Mouse (Mus musculus) olfactory bulb, adult 2 months (tissue): ENCODE data around the gene Nmur1.

Experiments used
- CTCF ChIP-seq: fragments of 200-500 bp; IDR thresholded peaks from 2 replicates; pipeline ENCODE4 v1.5.1; 2012; ENCODE audit warnings: low read depth, mild to moderate bottlenecking, low read length, moderate library complexity; ENCODE audit not compliant: insufficient read depth
- POLR2A ChIP-seq: fragments of 200-500 bp; IDR thresholded peaks from 2 replicates; pipeline ENCODE4 v1.6.1; 2012; ENCODE audit warnings: mild to moderate bottlenecking, low read depth, low read length, moderate library complexity; ENCODE audit not compliant: insufficient read depth

GRCm38 (mm10) chr1:86399322-86399721 is 26.7 kb downstream of the Nmur1 start:
- TF ChIP-seq CTCF (no peak), POLR2A (no peak)
